Mouse (Mus musculus): ENCODE data around the gene Dnttip2. TPM values are rescaled to one million over a fixed set of nuclear protein-coding genes. Genes with fewer than 3 reads are reported as not detected.

Dnttip2 gene
- polyA plus RNA-seq, 2 experiments from 2014 or later = 92.1 to 105 TPM

GRCm38 (mm10) chr3:122333493-122333892, 59.3 kb downstream of the Dnttip2 start:
- no peak for ATAC-seq

GRCm38 (mm10) chr3:122333902-122334301, 59.7 kb downstream of the Dnttip2 start:
- ATAC-seq = no peak

GRCm38 (mm10) chr3:122334375-122334774, 60.2 kb downstream of the Dnttip2 start:
- ATAC-seq = no peak

Other genes starting within 250 kb of the Dnttip2 start
- not detected for gene Abca4, start 229.9 kb upstream of the Dnttip2 start, polyA plus RNA-seq (2017; shearing (Covaris generic))
- gene Gclm, start 28.8 kb upstream of the Dnttip2 start, polyA plus RNA-seq (2017; shearing (Covaris generic)) = 1 to 10 TPM; 5.2 to 6.0 TPM
- gene Bcar3, start 19.7 kb downstream of the Dnttip2 start, polyA plus RNA-seq (2017; shearing (Covaris generic)) = under 1 TPM; 0.61 to 0.70 TPM

All from activated CD4-positive, CD25-positive, alpha-beta regulatory T cell, adult 4 months (primary cell).